Mouse (Mus musculus) liver, embryonic 13.5 days (tissue): ENCODE data around the gene Med17. TPM values are rescaled to one million over a fixed set of nuclear protein-coding genes. Genes with fewer than 3 reads are reported as not detected.
"Not testable (repeated sequence)": the region's sequence is repeated elsewhere in the genome, so short reads cannot be mapped to it uniquely, and the experiment has no call there.

Experiments used
- ATAC-seq: fragments of 200-750 bp; cut with Nextera tagmentation; 2 replicates; pipeline ENCODE4 v1.8.0; 2017; ENCODE audit warnings: low read depth, mild to moderate bottlenecking, moderate number of reproducible peaks, moderate library complexity
- DNase-seq: peaks from one replicate; pipeline ENCODE4 v3.0.0; 2022
- H3K27ac ChIP-seq: fragments of 300-500 bp; sonication (generic); 2 replicates; pipeline ENCODE4 v1.5.1; 2015; ENCODE audit warnings: moderate library complexity, mild to moderate bottlenecking, inconsistent platforms
- H3K27me3 ChIP-seq: fragments of 300-500 bp; sonication (generic); 2 replicates; pipeline ENCODE4 v1.6.1; 2015; ENCODE audit warnings: mild to moderate bottlenecking, inconsistent platforms
- H3K36me3 ChIP-seq: fragments of 300-500 bp; sonication (generic); 2 replicates; pipeline ENCODE4 v1.6.1; 2015; ENCODE audit warnings: mild to moderate bottlenecking, inconsistent platforms
- H3K4me1 ChIP-seq: fragments of 300-500 bp; sonication (generic); replicated peaks from 2 replicates; pipeline ENCODE4 v1.6.1; 2015; ENCODE audit warnings: inconsistent platforms
- H3K4me2 ChIP-seq: fragments of 300-500 bp; sonication (generic); 2 replicates; pipeline ENCODE4 v1.6.1; 2015; ENCODE audit warnings: inconsistent platforms, mild to moderate bottlenecking, moderate library complexity
- H3K4me3 ChIP-seq: fragments of 300-500 bp; sonication (generic); replicated peaks from 2 replicates; pipeline ENCODE4 v1.5.1; 2015; ENCODE audit warnings: mild to moderate bottlenecking, inconsistent platforms
- H3K9ac ChIP-seq: fragments of 300-500 bp; sonication (generic); 2 replicates; pipeline ENCODE4 v1.6.1; 2015; ENCODE audit warnings: mild to moderate bottlenecking, inconsistent platforms
- H3K9me3 ChIP-seq: fragments of 300-500 bp; sonication (generic); replicated peaks from 2 replicates; pipeline ENCODE4 v1.6.1; 2016; ENCODE audit warnings: inconsistent platforms
- WGBS: fragments of 180-500 bp; shearing (Covaris S2); methylation state at CpG from one replicate; pipeline ENCODE4 v1.1.7; 2015; ENCODE audit not compliant: insufficient replicate concordance; 5-methylcytosine and 5-hydroxymethylcytosine counted together
- polyA plus RNA-seq: library from polyadenylated mRNA; unstranded; fragments of >200 nt; fragmentation: Nextera tagmentation; extraction: Ambion mirVana; gene quantifications from 2 replicates; pipeline ENCODE4 v1.2.1, GENCODE M21; 2015

The Med17 gene
- polyA plus RNA-seq, 1 experiment from 2014 or later: 20.0 TPM

DNA sequence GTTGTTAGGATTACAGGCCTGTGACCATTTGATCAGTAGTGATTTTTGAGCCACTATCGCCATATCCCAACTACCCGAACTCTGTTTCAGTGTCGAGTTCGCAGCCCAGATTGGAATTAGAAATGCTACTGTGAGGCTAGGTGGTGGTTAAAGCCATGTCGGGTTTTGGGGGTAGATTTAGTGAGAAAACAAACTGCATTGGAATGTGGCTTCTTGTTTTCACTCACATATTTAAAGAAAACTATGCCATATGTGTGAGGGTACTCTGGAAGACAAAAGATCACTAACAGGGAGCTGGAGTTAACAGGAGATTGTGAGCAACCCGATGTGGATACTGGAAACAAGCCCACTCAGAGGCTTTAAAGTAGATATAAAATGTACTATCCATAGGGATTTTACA lies 27.5 kb upstream of the Med17 start:
- Histone ChIP-seq H3K4me1 (peaks cover 55% of the 10 kb centered on the region), H3K27me3 (no peaks in the 10 kb centered on the region), H3K4me2 (peak overlapping the region; percentile 93), H3K9ac (peak overlapping the region; percentile 96), H3K27ac (peak overlapping the region; percentile 92), H3K9me3 (no peaks in the 10 kb centered on the region), H3K36me3 (peaks cover 48% of the 10 kb centered on the region), H3K4me3 (peak overlapping the region; percentile 91)
- DNase-seq (no peak), ATAC-seq (no peak)
- WGBS: 4% methylated on average over 6 of the region's 6 CpGs

- H3K9ac ChIP-seq: peak within 1 kb of the TSS; percentile 96
- H3K27me3 ChIP-seq: no peaks in the 10 kb centered on the region
- peak within 1 kb of the TSS; percentile 93 for H3K4me2 ChIP-seq
- H3K4me3 ChIP-seq: peak within 1 kb of the TSS; percentile 91
- under 1% methylated on average over 35 of the region's 35 CpGs for WGBS
- peaks cover 56% of the 10 kb centered on the region for H3K4me1 ChIP-seq
- ATAC-seq (no peak), DNase-seq (no peak)
- peaks cover 41% of the 10 kb centered on the region for H3K36me3 ChIP-seq
- H3K9me3 ChIP-seq: no peaks in the 10 kb centered on the region
- H3K27ac ChIP-seq: peak within 1 kb of the TSS; percentile 92
These were observed 26.8 kb upstream of the Med17 start, which contains the start of gene 4931406C07Rik for GRCm38 (mm10) chr9:15306398-15307119. 4931406C07Rik (minus strand) TSS chr9:15306448.

DNA sequence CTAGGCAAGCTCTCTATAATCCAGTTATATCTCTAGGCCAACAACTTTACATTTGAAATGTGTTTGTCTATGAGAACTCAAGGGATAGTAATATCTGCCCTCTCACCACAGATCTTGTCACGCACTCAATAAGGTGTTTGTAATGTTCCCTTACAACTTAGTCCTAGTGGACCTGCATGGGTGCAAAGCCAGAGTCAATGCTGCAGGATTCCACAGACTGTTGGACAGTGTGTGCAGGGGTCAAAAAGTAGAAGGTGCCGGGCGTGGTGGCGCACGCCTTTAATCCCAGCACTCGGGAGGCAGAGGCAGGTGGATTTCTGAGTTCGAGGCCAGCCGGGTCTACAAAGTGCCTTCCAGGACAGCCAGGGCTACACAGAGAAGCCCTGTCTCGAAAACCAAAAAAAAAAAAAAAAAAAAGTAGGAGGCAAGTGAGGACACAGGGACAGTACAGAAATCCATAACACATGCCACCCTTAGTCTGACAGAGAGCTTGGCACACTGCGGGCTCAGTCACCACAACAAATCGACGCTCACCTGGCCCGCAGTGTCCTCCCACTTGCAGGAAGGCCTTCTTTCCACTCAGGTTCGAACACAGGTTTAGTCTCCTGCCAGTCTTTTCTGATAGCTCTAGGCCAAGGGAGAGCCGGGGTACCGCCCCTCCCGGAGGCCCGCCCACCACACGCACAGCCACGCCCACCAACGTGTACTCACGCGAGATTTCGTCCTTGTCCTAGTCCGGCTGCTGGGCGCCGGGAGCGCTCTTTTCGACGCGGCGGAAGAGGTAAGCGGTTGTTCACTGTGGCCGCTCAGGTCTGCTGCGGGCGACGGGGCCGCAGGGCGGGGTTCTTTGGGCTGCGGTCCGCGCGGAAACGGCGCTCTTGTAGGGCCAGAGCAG lies 26.0 kb upstream of the Med17 start, which contains the start of gene Taf1d:
Gene Taf1d (plus strand): TSS at position 712 of the 895 bp plus-strand sequence.
- Histone ChIP-seq H3K4me2 (peak within 1 kb of the TSS; percentile 93), H3K4me1 (peaks cover 60% of the 10 kb centered on the region), H3K27ac (peak within 1 kb of the TSS; percentile 92), H3K4me3 (peak within 1 kb of the TSS; percentile 91), H3K27me3 (no peaks in the 10 kb centered on the region), H3K9ac (peak within 1 kb of the TSS; percentile 96), H3K36me3 (peaks cover 35% of the 10 kb centered on the region), H3K9me3 (no peaks in the 10 kb centered on the region)
- DNase-seq: peak; percentile 96
- ATAC-seq: peak; percentile 94
- WGBS: 9% methylated on average over 45 of the region's 45 CpGs

DNA sequence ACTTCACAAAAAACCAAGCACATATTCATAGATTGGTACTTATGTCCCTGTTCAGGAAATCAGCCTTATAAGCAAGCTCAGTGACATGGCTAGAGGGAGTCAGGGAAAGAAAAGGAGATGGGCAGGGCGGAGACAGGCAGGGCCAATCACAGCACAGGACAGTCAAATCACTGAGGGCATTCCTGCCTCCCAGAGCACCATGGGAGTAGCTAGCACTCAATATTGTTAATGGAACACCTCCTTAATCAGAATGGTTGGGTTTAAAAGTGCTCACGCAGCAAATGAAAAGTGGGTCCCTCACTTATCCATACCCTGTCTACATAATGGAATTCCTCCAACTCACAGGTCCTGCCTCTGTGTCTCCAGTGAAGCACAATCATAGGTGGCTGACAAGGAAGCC lies 23.1 kb upstream of the Med17 start:
- Histone ChIP-seq H3K36me3 (peaks cover 8% of the 10 kb centered on the region), H3K4me1 (peaks cover 36% of the 10 kb centered on the region), H3K4me3 (no peak overlapping the region), H3K4me2 (no peak overlapping the region), H3K9ac (no peak overlapping the region), H3K27ac (no peak overlapping the region), H3K27me3 (no peaks in the 10 kb centered on the region), H3K9me3 (no peaks in the 10 kb centered on the region)
- ATAC-seq (no peak), DNase-seq (no peak)
- 81% methylated on average over 2 of the region's 2 CpGs for WGBS

- ATAC-seq, H3K27me3 ChIP-seq, H3K36me3 ChIP-seq, H3K9ac ChIP-seq, DNase-seq, H3K27ac ChIP-seq, H3K4me2 ChIP-seq, H3K9me3 ChIP-seq, H3K4me3 ChIP-seq: not testable (repeated sequence)
- peaks cover 27% of the 10 kb centered on the region for H3K4me1 ChIP-seq
- WGBS: 66% methylated on average over 6 of the region's 6 CpGs
These were observed 22.3 kb upstream of the Med17 start for GRCm38 (mm10) chr9:15302006-15302405.

- H3K4me3 ChIP-seq: no peak overlapping the region
These were observed 21.7 kb upstream of the Med17 start for GRCm38 (mm10) chr9:15301399-15301798.

DNA sequence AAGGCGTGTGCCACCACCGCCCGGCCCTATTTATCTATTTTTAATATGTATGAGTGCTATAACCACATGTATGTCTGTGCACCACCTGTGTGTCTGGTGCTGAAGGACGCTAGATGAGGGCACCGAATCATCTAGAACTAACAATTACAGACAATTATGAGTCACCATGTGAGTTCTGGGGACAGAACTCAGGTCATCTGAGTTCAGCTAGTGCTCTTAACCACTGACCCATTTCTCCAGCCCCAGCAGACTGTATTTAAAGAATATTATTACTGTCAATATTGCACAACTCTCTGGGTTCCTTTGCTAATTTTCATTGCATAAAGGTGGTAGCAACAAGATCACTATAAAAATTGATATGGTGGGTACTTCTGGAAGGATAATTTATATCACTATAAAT lies 20.3 kb upstream of the Med17 start:
- DNase-seq: no peak
- H3K4me1 ChIP-seq: peaks cover 15% of the 10 kb centered on the region
- no peaks in the 10 kb centered on the region for H3K36me3 ChIP-seq
- no peaks in the 10 kb centered on the region for H3K27me3 ChIP-seq
- H3K9me3 ChIP-seq: no peaks in the 10 kb centered on the region
- H3K4me3 ChIP-seq: no peak overlapping the region
- H3K27ac ChIP-seq: no peak overlapping the region
- H3K4me2 ChIP-seq: no peak overlapping the region
- H3K9ac ChIP-seq: no peak overlapping the region
- no peak for ATAC-seq
- whole genome bisulfite sequencing: 64% methylated on average over 5 of the region's 5 CpGs

More at GRCm38 (mm10) chr9:15301399-15301798, 21.7 kb upstream of the Med17 start:
- 49% methylated on average over 6 of the region's 6 CpGs for WGBS
- H3K27ac ChIP-seq: peak overlapping the region; percentile 63
- no peaks in the 10 kb centered on the region for H3K36me3 ChIP-seq
- H3K9me3 ChIP-seq: no peaks in the 10 kb centered on the region
- ATAC-seq (no peak), DNase-seq (no peak)
- H3K4me1 ChIP-seq: peaks cover 23% of the 10 kb centered on the region
- H3K4me2 ChIP-seq: peak overlapping the region; percentile 13
- H3K9ac ChIP-seq: no peak overlapping the region
- no peaks in the 10 kb centered on the region for H3K27me3 ChIP-seq

- no peak for DNase-seq
These were observed 18.7 kb upstream of the Med17 start for GRCm38 (mm10) chr9:15298451-15298850.

DNA sequence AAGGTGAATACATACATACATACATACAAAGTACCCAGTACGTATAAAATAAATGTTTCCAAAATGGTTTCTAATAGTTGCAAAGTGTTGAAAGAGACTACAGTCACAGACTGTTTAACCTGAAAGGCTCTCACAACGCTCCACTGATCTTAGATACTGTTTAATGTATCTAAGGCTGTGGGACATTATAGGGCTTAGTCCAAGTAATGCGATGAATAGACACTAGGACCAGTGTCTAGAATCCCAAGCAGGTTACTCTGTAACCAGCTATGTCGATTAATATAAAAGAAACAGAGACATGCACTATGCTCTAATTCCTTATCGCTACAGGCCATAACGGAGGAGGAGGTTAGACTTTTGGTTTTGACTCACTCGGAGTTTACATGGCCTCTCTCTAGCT lies 17.4 kb upstream of the Med17 start:
- no peak overlapping the region for H3K9ac ChIP-seq
- no peaks in the 10 kb centered on the region for H3K27me3 ChIP-seq
- H3K4me1 ChIP-seq: peaks cover 8% of the 10 kb centered on the region; the same call in 1 of the 2 replicates
- ATAC-seq (no peak), DNase-seq (no peak)
- H3K36me3 ChIP-seq: 0 out of 2 replicates have a peak, but pooled peaks cover 2% of the 10 kb centered on the region
- no peak overlapping the region for H3K27ac ChIP-seq
- no peak overlapping the region for H3K4me3 ChIP-seq
- no peak overlapping the region for H3K4me2 ChIP-seq
- no peaks in the 10 kb centered on the region for H3K9me3 ChIP-seq
- WGBS: 75% methylated on average over 7 of the region's 7 CpGs

More at GRCm38 (mm10) chr9:15298451-15298850, 18.7 kb upstream of the Med17 start:
- H3K4me2 ChIP-seq: no peak overlapping the region
- no peak overlapping the region for H3K27ac ChIP-seq
- H3K9ac ChIP-seq: no peak overlapping the region
- no peaks in the 10 kb centered on the region for H3K36me3 ChIP-seq
- no peaks in the 10 kb centered on the region for H3K27me3 ChIP-seq
- 33% methylated on average over 2 of the region's 2 CpGs for WGBS
- no peaks in the 10 kb centered on the region for H3K9me3 ChIP-seq
- ATAC-seq: no peak
- H3K4me3 ChIP-seq: no peak overlapping the region
- peaks cover 8% of the 10 kb centered on the region; the same call in 1 of the 2 replicates for H3K4me1 ChIP-seq

DNA sequence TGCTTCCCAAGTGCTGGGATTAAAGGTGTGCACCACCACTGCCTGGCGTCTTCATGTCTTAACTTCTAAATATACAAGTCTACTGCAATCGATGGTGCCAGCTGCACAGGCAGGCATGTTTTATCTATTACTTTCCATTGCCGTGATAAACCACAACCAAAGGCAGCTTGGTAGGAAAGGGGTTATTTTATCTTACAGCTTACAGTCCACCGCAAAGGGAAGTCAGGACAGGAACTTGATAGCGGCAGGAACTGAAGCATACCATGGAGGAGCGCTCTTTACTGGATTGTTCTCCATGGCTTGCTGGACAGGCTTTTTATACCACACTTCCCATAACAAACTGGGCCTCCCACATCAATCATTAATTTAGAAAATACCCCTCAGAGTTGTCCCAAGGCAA lies 9.5 kb upstream of the Med17 start:
- WGBS: 15% methylated on average over 6 of the region's 6 CpGs
- Histone ChIP-seq H3K27me3 (no peaks in the 10 kb centered on the region), H3K9me3 (no peaks in the 10 kb centered on the region), H3K9ac (no peak overlapping the region), H3K4me1 (peaks cover 32% of the 10 kb centered on the region), H3K4me2 (peak overlapping the region; percentile 19; the same call in 1 of the 2 replicates), H3K36me3 (0 out of 2 replicates have a peak, but pooled peaks cover 2% of the 10 kb centered on the region), H3K27ac (peak overlapping the region; percentile 59), H3K4me3 (no peak overlapping the region)
- DNase-seq (peak; percentile 62), ATAC-seq (peak; percentile 82)

DNA sequence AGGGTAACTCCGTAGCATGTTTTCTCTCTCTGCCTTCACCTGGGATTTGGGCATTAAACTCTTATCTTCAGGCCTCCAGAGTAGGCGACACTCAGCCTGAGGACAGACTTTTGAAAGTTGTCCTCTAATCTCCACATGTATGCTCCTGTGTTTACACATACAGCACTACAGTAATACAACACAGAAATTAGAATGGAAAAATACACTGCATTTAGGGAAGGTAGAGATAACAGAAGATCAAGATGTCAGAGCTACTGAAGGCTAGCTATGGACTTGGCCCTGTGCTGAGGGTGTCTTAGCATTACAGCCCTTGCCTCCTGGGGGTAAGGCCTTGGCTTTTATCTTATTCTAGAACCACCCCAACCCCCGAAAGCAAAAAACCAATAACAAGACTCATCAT lies 8.7 kb upstream of the Med17 start:
- no peaks in the 10 kb centered on the region for H3K9me3 ChIP-seq
- no peaks in the 10 kb centered on the region for H3K27me3 ChIP-seq
- no peak overlapping the region for H3K9ac ChIP-seq
- 37% methylated on average over 3 of the region's 3 CpGs for WGBS
- no peak overlapping the region for H3K27ac ChIP-seq
- no peak overlapping the region for H3K4me2 ChIP-seq
- 0 out of 2 replicates have a peak, but pooled peaks cover 2% of the 10 kb centered on the region for H3K36me3 ChIP-seq
- H3K4me3 ChIP-seq: no peak overlapping the region
- ATAC-seq (0 out of 2 replicates have a peak, but pooled peaks have one; percentile 18), DNase-seq (no peak)
- H3K4me1 ChIP-seq: peaks cover 32% of the 10 kb centered on the region
